Mouse (Mus musculus) hindbrain, embryonic 11.5 days (tissue): ENCODE results near the gene Sytl2. TPM values are rescaled to one million over a fixed set of nuclear protein-coding genes. Genes with fewer than 3 reads are reported as not detected.

ENCODE experiments used
- ATAC-seq: fragments of 200-750 bp; cut with Nextera tagmentation; 2 replicates; pipeline ENCODE4 v1.8.0; 2017; ENCODE audit warnings: mild to moderate bottlenecking, moderate TSS enrichment, moderate library complexity; ENCODE audit not compliant: low FRiP score
- DNase-seq: peaks from one replicate; pipeline ENCODE4 v3.0.0-alpha.2; 2015; ENCODE audit warnings: low spot score
- H3K27ac ChIP-seq: fragments of 300-500 bp; sonication (generic); 2 replicates; pipeline ENCODE4 v1.5.1; 2014; ENCODE audit warnings: mild to moderate bottlenecking, low read depth, low read length
- H3K27me3 ChIP-seq: fragments of 300-500 bp; sonication (generic); 2 replicates; pipeline ENCODE4 v1.6.1; 2014; ENCODE audit warnings: mild to moderate bottlenecking, low read length, moderate library complexity, mixed read lengths; ENCODE audit not compliant: control insufficient read depth, insufficient read depth
- H3K36me3 ChIP-seq: fragments of 300-500 bp; sonication (generic); 2 replicates; pipeline ENCODE4 v1.6.1; 2014; ENCODE audit warnings: mild to moderate bottlenecking, low read length, moderate library complexity, mixed read lengths; ENCODE audit not compliant: control insufficient read depth, insufficient read depth
- H3K4me1 ChIP-seq: fragments of 300-500 bp; sonication (generic); replicated peaks from 2 replicates; pipeline ENCODE4 v1.6.1; 2014; ENCODE audit warnings: low read length, mixed read lengths; ENCODE audit not compliant: control insufficient read depth, insufficient read depth
- H3K4me2 ChIP-seq: fragments of 300-500 bp; sonication (generic); replicated peaks from 2 replicates; pipeline ENCODE4 v1.6.1; 2014; ENCODE audit warnings: mild to moderate bottlenecking, low read depth, low read length
- H3K4me3 ChIP-seq: fragments of 300-500 bp; sonication (generic); 2 replicates; pipeline ENCODE4 v1.5.1; 2014; ENCODE audit warnings: low read depth, low read length
- H3K9ac ChIP-seq: fragments of 300-500 bp; sonication (generic); 2 replicates; pipeline ENCODE4 v1.6.1; 2014; ENCODE audit warnings: low read depth, low read length
- H3K9me3 ChIP-seq: fragments of 300-500 bp; sonication (generic); 2 replicates; pipeline ENCODE4 v1.6.1; 2016; ENCODE audit warnings: low read length; ENCODE audit not compliant: control insufficient read depth
- WGBS: fragments of 180-500 bp; shearing (Covaris S2); extraction: QIAGEN DNeasy Blood & Tissue Kit; methylation state at CpG from one replicate; pipeline ENCODE4 v1.1.7; 2014; 5-methylcytosine and 5-hydroxymethylcytosine counted together
- polyA plus RNA-seq: library from polyadenylated mRNA; unstranded; fragments of >200 nt; fragmentation: Nextera tagmentation; extraction: Ambion mirVana; gene quantifications from 2 replicates; pipeline ENCODE4 v1.2.1, GENCODE M21; 2014

Sytl2 gene
- polyA plus RNA-seq, 1 experiment from 2014 or later = 5.0 TPM

DNA sequence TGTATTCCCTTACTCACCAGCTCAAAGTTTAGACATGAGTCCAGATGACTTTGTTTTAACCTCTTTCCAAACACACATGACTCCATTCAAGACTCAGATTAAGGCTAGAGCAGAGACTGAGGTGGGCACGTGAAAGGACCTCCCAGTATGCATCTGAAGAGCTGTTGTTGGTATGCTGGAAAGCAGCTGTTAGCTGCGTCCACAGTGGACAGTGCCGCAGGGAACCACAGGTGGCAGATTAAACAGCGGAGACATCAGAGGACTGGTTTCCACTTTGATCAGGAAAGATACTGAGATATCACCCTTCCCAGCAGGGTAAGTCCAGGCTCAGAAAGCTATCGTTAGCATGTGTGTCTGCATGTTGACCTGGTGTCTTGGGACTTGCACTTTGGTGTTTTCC, 18.1 kb downstream of the Sytl2 start:
- H3K4me2 ChIP-seq = no peak overlapping the region
- no peaks in the 10 kb centered on the region for H3K36me3 ChIP-seq
- no peaks in the 10 kb centered on the region for H3K9me3 ChIP-seq
- no peaks in the 10 kb centered on the region for H3K4me1 ChIP-seq
- H3K9ac ChIP-seq = no peak overlapping the region
- no peak overlapping the region for H3K27ac ChIP-seq
- no peaks in the 10 kb centered on the region for H3K27me3 ChIP-seq
- no peak for ATAC-seq
- no peak for DNase-seq
- H3K4me3 ChIP-seq = no peak overlapping the region
- WGBS = 47% methylated on average over 5 of the region's 5 CpGs

GRCm38 (mm10) chr7:90325166-90325565, 23.1 kb downstream of the Sytl2 start:
- ATAC-seq (no peak), DNase-seq (no peak)
- Histone ChIP-seq H3K36me3 (no peaks in the 10 kb centered on the region), H3K4me3 (no peak overlapping the region), H3K27me3 (no peaks in the 10 kb centered on the region), H3K9me3 (no peaks in the 10 kb centered on the region), H3K4me2 (no peak overlapping the region), H3K9ac (no peak overlapping the region), H3K4me1 (no peaks in the 10 kb centered on the region), H3K27ac (no peak overlapping the region)
- WGBS = 96% methylated on average over 4 of the region's 4 CpGs

- no peaks in the 10 kb centered on the region for H3K4me1 ChIP-seq
- no peaks in the 10 kb centered on the region for H3K9me3 ChIP-seq
- H3K27ac ChIP-seq = no peak overlapping the region
- H3K4me3 ChIP-seq = no peak overlapping the region
- no peak for ATAC-seq
- 92% methylated on average over 1 of the region's 1 CpGs for WGBS
- H3K36me3 ChIP-seq = no peaks in the 10 kb centered on the region
- DNase-seq = no peak
- no peak overlapping the region for H3K4me2 ChIP-seq
- no peaks in the 10 kb centered on the region for H3K27me3 ChIP-seq
- no peak overlapping the region for H3K9ac ChIP-seq
Measured at GRCm38 (mm10) chr7:90330200-90330599, 28.1 kb downstream of the Sytl2 start.

GRCm38 (mm10) chr7:90332483-90333065, 30.5 kb downstream of the Sytl2 start:
- Histone ChIP-seq H3K4me2 (no peak overlapping the region), H3K27ac (no peak overlapping the region), H3K36me3 (no peaks in the 10 kb centered on the region), H3K9ac (no peak overlapping the region), H3K4me1 (no peaks in the 10 kb centered on the region), H3K4me3 (no peak overlapping the region), H3K9me3 (no peaks in the 10 kb centered on the region), H3K27me3 (no peaks in the 10 kb centered on the region)
- DNase-seq = no peak
- 91% methylated on average over 3 of the region's 3 CpGs for WGBS
- no peak for ATAC-seq

GRCm38 (mm10) chr7:90334362-90334761, 32.3 kb downstream of the Sytl2 start:
- no peak overlapping the region for H3K4me2 ChIP-seq
- no peak overlapping the region for H3K27ac ChIP-seq
- ATAC-seq (no peak), DNase-seq (no peak)
- no peaks in the 10 kb centered on the region for H3K9me3 ChIP-seq
- WGBS = 89% methylated on average over 6 of the region's 6 CpGs
- H3K9ac ChIP-seq = no peak overlapping the region
- H3K36me3 ChIP-seq = no peaks in the 10 kb centered on the region
- no peak overlapping the region for H3K4me3 ChIP-seq
- H3K27me3 ChIP-seq = no peaks in the 10 kb centered on the region
- H3K4me1 ChIP-seq = no peaks in the 10 kb centered on the region

GRCm38 (mm10) chr7:90334831-90335230, 32.8 kb downstream of the Sytl2 start:
- ATAC-seq = no peak
- H3K9me3 ChIP-seq = no peaks in the 10 kb centered on the region
- DNase-seq = no peak
- H3K36me3 ChIP-seq = no peaks in the 10 kb centered on the region
- H3K4me1 ChIP-seq = no peaks in the 10 kb centered on the region
- no peaks in the 10 kb centered on the region for H3K27me3 ChIP-seq
- 93% methylated on average over 3 of the region's 3 CpGs for WGBS
- H3K4me2 ChIP-seq = no peak overlapping the region
- no peak overlapping the region for H3K9ac ChIP-seq
- no peak overlapping the region for H3K27ac ChIP-seq
- no peak overlapping the region for H3K4me3 ChIP-seq

DNA sequence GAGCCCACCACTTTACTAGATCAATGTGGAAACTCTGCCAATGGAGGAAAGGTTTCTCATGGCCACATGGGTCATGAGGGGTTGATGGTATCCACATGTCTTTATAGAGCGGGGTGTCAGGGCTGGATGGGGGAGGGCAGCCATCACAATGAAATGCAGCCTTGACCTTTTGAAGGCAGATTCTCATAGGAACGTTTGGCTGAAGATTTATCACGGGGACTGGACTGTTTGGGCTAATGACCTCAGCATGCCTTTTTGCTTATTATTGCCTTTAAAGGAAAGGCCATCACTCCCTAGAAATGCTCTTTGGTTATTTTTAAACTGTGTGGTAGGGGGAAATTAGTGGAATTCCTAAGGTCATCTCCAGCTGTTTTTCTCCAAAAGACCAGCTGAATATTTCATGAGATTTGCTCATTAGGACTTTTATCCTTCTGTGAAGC, 33.7 kb downstream of the Sytl2 start:
- H3K4me1 ChIP-seq = no peaks in the 10 kb centered on the region
- H3K9me3 ChIP-seq = no peaks in the 10 kb centered on the region
- no peak overlapping the region for H3K4me3 ChIP-seq
- no peak for ATAC-seq
- no peak overlapping the region for H3K9ac ChIP-seq
- no peak overlapping the region for H3K27ac ChIP-seq
- no peaks in the 10 kb centered on the region for H3K36me3 ChIP-seq
- DNase-seq = no peak
- no peak overlapping the region for H3K4me2 ChIP-seq
- no peaks in the 10 kb centered on the region for H3K27me3 ChIP-seq
- 31% methylated on average over 3 of the region's 3 CpGs for WGBS

DNA sequence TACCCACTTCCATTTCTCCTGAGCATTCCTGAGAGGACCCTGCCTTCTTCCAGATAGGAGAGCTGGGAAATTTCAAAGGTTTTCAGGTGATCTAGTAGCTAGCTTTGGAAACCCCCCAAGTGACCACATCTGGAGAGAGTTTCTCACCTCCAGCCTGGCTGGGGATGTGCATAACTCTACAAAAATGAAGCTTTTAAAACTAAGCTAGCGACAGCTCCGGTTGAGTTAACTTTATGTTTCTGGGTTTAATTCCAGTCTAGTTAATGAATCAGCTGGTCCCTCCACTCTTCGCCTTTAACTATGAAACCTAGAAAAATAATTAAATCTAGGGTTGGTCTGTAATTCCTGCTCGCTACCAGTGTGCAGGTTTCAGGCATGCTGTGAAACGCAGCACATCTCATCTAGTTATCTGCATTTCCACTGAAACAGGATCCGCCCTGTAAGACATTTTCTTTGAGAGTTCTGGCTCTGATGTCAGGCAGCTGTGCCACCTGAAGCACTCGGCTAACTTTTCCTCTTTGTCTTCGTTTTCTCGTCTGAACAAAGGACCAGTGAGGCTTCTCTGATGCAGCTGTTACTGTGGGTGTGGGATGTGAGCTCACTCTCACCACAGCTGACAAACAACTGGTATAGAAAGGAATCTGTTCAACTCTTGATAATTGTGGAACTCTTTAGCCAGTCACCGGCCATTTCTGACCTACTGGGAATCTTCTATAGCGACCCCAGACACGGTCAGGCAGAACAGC, 39.3 kb downstream of the Sytl2 start:
- WGBS = 56% methylated on average over 12 of the region's 12 CpGs
- no peak overlapping the region for H3K4me2 ChIP-seq

GRCm38 (mm10) chr7:90344903-90345302, 42.9 kb downstream of the Sytl2 start:
- no peaks in the 10 kb centered on the region for H3K27me3 ChIP-seq
- H3K9me3 ChIP-seq = no peaks in the 10 kb centered on the region
- H3K36me3 ChIP-seq = no peaks in the 10 kb centered on the region
- H3K27ac ChIP-seq = no peak overlapping the region
- H3K4me1 ChIP-seq = no peaks in the 10 kb centered on the region
- no peak overlapping the region for H3K4me3 ChIP-seq
- WGBS = 79% methylated on average over 3 of the region's 3 CpGs
- DNase-seq = no peak
- H3K4me2 ChIP-seq = no peak overlapping the region
- H3K9ac ChIP-seq = no peak overlapping the region
- ATAC-seq = no peak

More for the DNA sequence above, 39.3 kb downstream of the Sytl2 start:
- Histone ChIP-seq H3K27ac (no peak overlapping the region), H3K27me3 (no peaks in the 10 kb centered on the region), H3K9me3 (no peaks in the 10 kb centered on the region), H3K4me1 (no peaks in the 10 kb centered on the region), H3K9ac (no peak overlapping the region), H3K4me3 (no peak overlapping the region), H3K36me3 (no peaks in the 10 kb centered on the region)
- ATAC-seq = no peak
- no peak for DNase-seq
